Mouse (Mus musculus) E14TG2a.4 (cell line): ENCODE measurements around the gene B4galt3.
"Not testable (repeated sequence)": the region's sequence is repeated elsewhere in the genome, so short reads cannot be mapped to it uniquely, and the experiment has no call there.

Experiments used
- H3K27me3 ChIP-seq: 2 replicates; pipeline ENCODE4 v1.6.1; 2014; ENCODE audit warnings: low read length, control low read depth; ENCODE audit not compliant: insufficient read depth
- H3K36me3 ChIP-seq: 2 replicates; pipeline ENCODE4 v1.6.1; 2014; ENCODE audit warnings: low read length, control low read depth; ENCODE audit not compliant: insufficient read depth
- H3K4me1 ChIP-seq: replicated peaks from 2 replicates; pipeline ENCODE4 v1.6.1; 2014; ENCODE audit warnings: low read depth, low read length, control low read depth
- H3K4me3 ChIP-seq: replicated peaks from 2 replicates; pipeline ENCODE4 v1.5.1; 2014; ENCODE audit warnings: mild to moderate bottlenecking, low read length
- H3K9me3 ChIP-seq: 2 replicates; pipeline ENCODE4 v1.6.1; 2014; ENCODE audit warnings: low read length, control low read depth
- CTCF ChIP-seq: conservative IDR thresholded peaks from 2 replicates; pipeline ENCODE4 v1.5.1; 2014; ENCODE audit warnings: low read length
- NANOG ChIP-seq: IDR thresholded peaks from 2 replicates; pipeline ENCODE4 v1.6.1; 2014; ENCODE audit warnings: borderline replicate concordance, low read length, mixed read lengths
- POU5F1 ChIP-seq: IDR thresholded peaks from 2 replicates; pipeline ENCODE4 v1.6.1; 2014; ENCODE audit warnings: low read length, borderline replicate concordance

B4galt3 gene

GRCm38 (mm10) chr1:171294298-171295062, 24.4 kb downstream of the B4galt3 start, which contains the start of gene Ufc1:
Gene Ufc1, minus strand, starts transcription at chr1:171295024.
- no peaks in the 10 kb centered on the region for H3K9me3 ChIP-seq
- peaks cover 46% of the 10 kb centered on the region for H3K4me1 ChIP-seq
- TF ChIP-seq CTCF (no peak), NANOG (no peak), POU5F1 (no peak)
- H3K36me3 ChIP-seq, result peaks cover 6% of the 10 kb centered on the region
- H3K27me3 ChIP-seq, result no peaks in the 10 kb centered on the region
- H3K4me3 ChIP-seq, result peak within 1 kb of the TSS; percentile 94

GRCm38 (mm10) chr1:171295063-171295402, 24.9 kb downstream of the B4galt3 start:
- Histone ChIP-seq H3K36me3 (peaks cover under 1% of the 10 kb centered on the region), H3K27me3 (no peaks in the 10 kb centered on the region), H3K9me3 (no peaks in the 10 kb centered on the region), H3K4me1 (peaks cover 41% of the 10 kb centered on the region), H3K4me3 (peak overlapping the region; percentile 94)
- TF ChIP-seq CTCF, result no peak
- TF ChIP-seq POU5F1, result no peak
- TF ChIP-seq NANOG, result no peak

- TF ChIP-seq CTCF (no peak), NANOG (no peak), POU5F1 (no peak)
These were observed 28.1 kb downstream of the B4galt3 start for GRCm38 (mm10) chr1:171298226-171298625.

GRCm38 (mm10) chr1:171306157-171306556, 36.0 kb downstream of the B4galt3 start:
- H3K9me3 ChIP-seq, result not testable (repeated sequence)

More at GRCm38 (mm10) chr1:171298226-171298625, 28.1 kb downstream of the B4galt3 start:
- H3K4me1 ChIP-seq, result peaks cover 22% of the 10 kb centered on the region
- no peak overlapping the region for H3K4me3 ChIP-seq
- no peaks in the 10 kb centered on the region for H3K27me3 ChIP-seq
- H3K9me3 ChIP-seq, result no peaks in the 10 kb centered on the region
- no peaks in the 10 kb centered on the region for H3K36me3 ChIP-seq

GRCm38 (mm10) chr1:171309321-171309720, 39.2 kb downstream of the B4galt3 start:
- H3K36me3 ChIP-seq, result no peaks in the 10 kb centered on the region
- H3K4me3 ChIP-seq, result no peak overlapping the region
- peaks cover 7% of the 10 kb centered on the region; the same call in 1 of the 2 replicates for H3K4me1 ChIP-seq
- no peaks in the 10 kb centered on the region for H3K9me3 ChIP-seq
- no peaks in the 10 kb centered on the region for H3K27me3 ChIP-seq
- no peak for TF ChIP-seq NANOG
- TF ChIP-seq CTCF, result no peak
- TF ChIP-seq POU5F1, result no peak

More at GRCm38 (mm10) chr1:171306157-171306556, 36.0 kb downstream of the B4galt3 start:
- not testable (repeated sequence) for H3K27me3 ChIP-seq, H3K4me1 ChIP-seq, H3K4me3 ChIP-seq, H3K36me3 ChIP-seq

- Histone ChIP-seq H3K4me1 (peaks cover 55% of the 10 kb centered on the region), H3K4me3 (peak overlapping the region; percentile 87), H3K27me3 (no peaks in the 10 kb centered on the region), H3K36me3 (no peaks in the 10 kb centered on the region), H3K9me3 (no peaks in the 10 kb centered on the region)
- TF ChIP-seq NANOG, result peak; percentile 81
- TF ChIP-seq CTCF, result no peak
These were observed 49.6 kb downstream of the B4galt3 start for GRCm38 (mm10) chr1:171319748-171320147.

GRCm38 (mm10) chr1:171320151-171320550, 50.0 kb downstream of the B4galt3 start:
- TF ChIP-seq CTCF (no peak), NANOG (no peak), POU5F1 (no peak)

GRCm38 (mm10) chr1:171321415-171321814, 51.3 kb downstream of the B4galt3 start:
- TF ChIP-seq CTCF, result peak; percentile 55
- no peak for TF ChIP-seq NANOG
- Histone ChIP-seq H3K4me1 (peaks cover 71% of the 10 kb centered on the region), H3K4me3 (no peak overlapping the region)

More at GRCm38 (mm10) chr1:171320151-171320550, 50.0 kb downstream of the B4galt3 start:
- no peaks in the 10 kb centered on the region for H3K27me3 ChIP-seq
- peaks cover 59% of the 10 kb centered on the region for H3K4me1 ChIP-seq
- H3K4me3 ChIP-seq, result peak overlapping the region; percentile 87
- H3K36me3 ChIP-seq, result peaks cover 3% of the 10 kb centered on the region
- no peaks in the 10 kb centered on the region for H3K9me3 ChIP-seq

GRCm38 (mm10) chr1:171322012-171322411, 51.9 kb downstream of the B4galt3 start:
- H3K4me1 ChIP-seq, result peaks cover 71% of the 10 kb centered on the region
- no peaks in the 10 kb centered on the region for H3K27me3 ChIP-seq
- peaks cover 17% of the 10 kb centered on the region for H3K36me3 ChIP-seq
- H3K9me3 ChIP-seq, result no peaks in the 10 kb centered on the region
- H3K4me3 ChIP-seq, result 0 out of 2 replicates have a peak overlapping the region, but pooled peaks have one; percentile 35
- TF ChIP-seq NANOG (no peak), CTCF (no peak), POU5F1 (no peak)

More at GRCm38 (mm10) chr1:171321415-171321814, 51.3 kb downstream of the B4galt3 start:
- H3K27me3 ChIP-seq, result no peaks in the 10 kb centered on the region
- H3K36me3 ChIP-seq, result peaks cover 15% of the 10 kb centered on the region
- no peaks in the 10 kb centered on the region for H3K9me3 ChIP-seq
